Mouse (Mus musculus) myocyte (in vitro differentiated cells): ENCODE measurements around the gene Nipbl. TPM values are rescaled to one million over a fixed set of nuclear protein-coding genes. Genes with fewer than 3 reads are reported as not detected.

ENCODE experiments used
- H3K27me3 ChIP-seq: one replicate; pipeline ENCODE4 v1.6.1; 2011; ENCODE audit not compliant: control insufficient read depth, insufficient read depth, insufficient read length
- H3K36me3 ChIP-seq: one replicate; pipeline ENCODE4 v1.6.1; 2011; ENCODE audit not compliant: control insufficient read depth, insufficient read depth
- H3K4me2 ChIP-seq: one replicate; pipeline ENCODE4 v1.6.1; 2011; ENCODE audit warnings: low read depth, control low read depth
- H3K4me3 ChIP-seq: one replicate; pipeline ENCODE4 v1.5.1; 2011; ENCODE audit warnings: mild to moderate bottlenecking, control low read depth, moderate library complexity
- H3K79me2 ChIP-seq: one replicate; pipeline ENCODE4 v1.6.1; 2011; ENCODE audit not compliant: control insufficient read depth, insufficient read depth
- H3ac ChIP-seq: one replicate; pipeline ENCODE4 v1.6.1; 2011; ENCODE audit not compliant: control insufficient read depth, insufficient read length
- CEBPB ChIP-seq: IDR thresholded peaks from 2 replicates; pipeline ENCODE4 v1.6.1; 2011; ENCODE audit warnings: mild to moderate bottlenecking, moderate library complexity; ENCODE audit not compliant: poor library complexity, insufficient read depth, severe bottlenecking
- E2F4 ChIP-seq: IDR thresholded peaks from one replicate; pipeline ENCODE4 v1.6.1; 2011; ENCODE audit warnings: mild to moderate bottlenecking, control low read depth, moderate library complexity; ENCODE audit not compliant: insufficient read depth
- MAX ChIP-seq: IDR thresholded peaks from one replicate; pipeline ENCODE4 v1.6.1; 2011; ENCODE audit warnings: low read depth, mild to moderate bottlenecking, control low read depth
- MYOD1 ChIP-seq, 3 experiments: IDR thresholded peaks; one replicate each; pipeline ENCODE4 v1.6.1; 2011; ENCODE audit warnings: control low read depth in 2 of 3, low read depth in 2 of 3, mild to moderate bottlenecking in 2 of 3, moderate library complexity in 1 of 3; ENCODE audit not compliant: insufficient read length in 2 of 3, control insufficient read depth in 1 of 3
- MYOG ChIP-seq, 3 experiments: IDR thresholded peaks; one replicate each; pipeline ENCODE4 v1.6.1; 2011; ENCODE audit warnings: control low read depth in 2 of 3, low read depth in 2 of 3, mild to moderate bottlenecking in 2 of 3; ENCODE audit not compliant: insufficient read length in 2 of 3, control insufficient read depth in 1 of 3, insufficient read depth in 1 of 3
- POLR2A ChIP-seq: IDR thresholded peaks from one replicate; pipeline ENCODE4 v1.6.1; 2011; ENCODE audit warnings: low read depth, mild to moderate bottlenecking, control low read depth, moderate library complexity; ENCODE audit not compliant: insufficient read length
- POLR2AphosphoS2 ChIP-seq: IDR thresholded peaks from one replicate; pipeline ENCODE4 v1.6.1; 2011; ENCODE audit warnings: low read depth, control low read depth; ENCODE audit not compliant: insufficient read length
- REST ChIP-seq: IDR thresholded peaks from one replicate; pipeline ENCODE4 v1.6.1; 2011; ENCODE audit warnings: mild to moderate bottlenecking, control low read depth, moderate library complexity; ENCODE audit not compliant: insufficient read depth, insufficient read length
- SRF ChIP-seq: IDR thresholded peaks from one replicate; pipeline ENCODE4 v1.6.1; 2011; ENCODE audit warnings: low read depth; ENCODE audit not compliant: control insufficient read depth, insufficient read length
- TCF12 ChIP-seq: IDR thresholded peaks from one replicate; pipeline ENCODE4 v1.6.1; 2011; ENCODE audit warnings: mild to moderate bottlenecking, control low read depth; ENCODE audit not compliant: poor library complexity, insufficient read depth, severe bottlenecking
- TCF3 ChIP-seq: IDR thresholded peaks from one replicate; pipeline ENCODE4 v1.6.1; 2011; ENCODE audit warnings: low read depth, control low read depth; ENCODE audit not compliant: insufficient read length
- USF1 ChIP-seq: IDR thresholded peaks from one replicate; pipeline ENCODE4 v1.6.1; 2011; ENCODE audit warnings: low read depth, mild to moderate bottlenecking, control low read depth, moderate library complexity
- polyA plus RNA-seq: library from polyadenylated mRNA; unstranded; fragments of >200 nt; fragmentation: generic; extraction: Trizol; gene quantifications from one replicate; pipeline ENCODE4 v1.2.1, GENCODE M21; 2012; ENCODE audit warnings: missing spikeins

The Nipbl gene
- polyA plus RNA-seq, 1 experiment: 6.5 TPM

- Histone ChIP-seq H3K4me3 (no peak overlapping the region), H3K27me3 (no peaks in the 10 kb centered on the region), H3ac (no peak overlapping the region), H3K4me2 (no peak overlapping the region), H3K36me3 (no peaks in the 10 kb centered on the region), H3K79me2 (peaks cover 92% of the 10 kb centered on the region)
- TF ChIP-seq SRF: no peak
- TF ChIP-seq USF1: no peak
- no peak for TF ChIP-seq MYOD1 (IDR thresholded peaks at IDR 0.05; ENCODE audit: control insufficient read depth in 1 of 3, insufficient read length in 2 of 3, low read depth in 2 of 3)
- no peak for TF ChIP-seq E2F4
- TF ChIP-seq TCF12: no peak
- no peak for TF ChIP-seq POLR2A
- no peak for TF ChIP-seq MYOG (IDR thresholded peaks at IDR 0.05; ENCODE audit: control insufficient read depth in 1 of 3, insufficient read depth in 1 of 3, insufficient read length in 2 of 3, low read depth in 2 of 3)
- no peak for TF ChIP-seq MAX
- TF ChIP-seq TCF3: no peak
- TF ChIP-seq CEBPB: no peak
- no peak for TF ChIP-seq POLR2AphosphoS2
- TF ChIP-seq REST: no peak
Measured at GRCm38 (mm10) chr15:8382213-8382612, 62.0 kb downstream of the Nipbl start.

- Histone ChIP-seq H3K4me2 (no peak overlapping the region), H3K4me3 (no peak overlapping the region), H3K27me3 (no peaks in the 10 kb centered on the region), H3K36me3 (peaks cover 14% of the 10 kb centered on the region), H3K79me2 (peaks cover 58% of the 10 kb centered on the region), H3ac (no peak overlapping the region)
- TF ChIP-seq TCF12: no peak
- no peak for TF ChIP-seq SRF
Measured at GRCm38 (mm10) chr15:8375657-8376056, 68.6 kb downstream of the Nipbl start.

- H3K4me3 ChIP-seq: no peak overlapping the region
- no peak overlapping the region for H3K4me2 ChIP-seq
- TF ChIP-seq CEBPB: no peak
- no peak for TF ChIP-seq POLR2AphosphoS2
- TF ChIP-seq TCF12: no peak
- no peak for TF ChIP-seq SRF
- no peak for TF ChIP-seq USF1
- no peak for TF ChIP-seq E2F4
- no peak for TF ChIP-seq MYOD1 (IDR thresholded peaks at IDR 0.05; ENCODE audit: control insufficient read depth in 1 of 3, insufficient read length in 2 of 3, low read depth in 2 of 3)
- no peak for TF ChIP-seq MAX
- no peak for TF ChIP-seq REST
- peaks cover 23% of the 10 kb centered on the region for H3K36me3 ChIP-seq
- peaks cover 49% of the 10 kb centered on the region for H3K79me2 ChIP-seq
- no peak overlapping the region for H3ac ChIP-seq
- no peaks in the 10 kb centered on the region for H3K27me3 ChIP-seq
Measured at GRCm38 (mm10) chr15:8374724-8375123, 69.5 kb downstream of the Nipbl start.

- no peak for TF ChIP-seq MYOD1 (IDR thresholded peaks at IDR 0.05; ENCODE audit: control insufficient read depth in 1 of 3, insufficient read length in 2 of 3, low read depth in 2 of 3)
- no peak for TF ChIP-seq MAX
- no peak for TF ChIP-seq USF1
- TF ChIP-seq POLR2A: no peak
- no peak for TF ChIP-seq REST
- TF ChIP-seq MYOG (IDR thresholded peaks at IDR 0.05; ENCODE audit: control insufficient read depth in 1 of 3, insufficient read depth in 1 of 3, insufficient read length in 2 of 3, low read depth in 2 of 3): no peak
- TF ChIP-seq CEBPB: no peak
- TF ChIP-seq TCF12: no peak
- no peak for TF ChIP-seq E2F4
- no peak for TF ChIP-seq POLR2AphosphoS2
- no peak for TF ChIP-seq SRF
- TF ChIP-seq TCF3: no peak
- Histone ChIP-seq H3K79me2 (no peaks in the 10 kb centered on the region), H3K36me3 (peaks cover 34% of the 10 kb centered on the region), H3ac (no peak overlapping the region), H3K27me3 (no peaks in the 10 kb centered on the region), H3K4me2 (no peak overlapping the region), H3K4me3 (no peak overlapping the region)
Measured at GRCm38 (mm10) chr15:8347104-8347773, 97.0 kb downstream of the Nipbl start.

GRCm38 (mm10) chr15:8340596-8340995 lies 103.7 kb downstream of the Nipbl start:
- no peaks in the 10 kb centered on the region for H3K79me2 ChIP-seq

More at GRCm38 (mm10) chr15:8340596-8340995, 103.7 kb downstream of the Nipbl start:
- Histone ChIP-seq H3K27me3 (no peaks in the 10 kb centered on the region), H3ac (no peak overlapping the region), H3K36me3 (peaks cover 53% of the 10 kb centered on the region), H3K4me3 (no peak overlapping the region), H3K4me2 (no peak overlapping the region)
- TF ChIP-seq TCF3 (no peak), POLR2A (no peak), MYOG (IDR thresholded peaks at IDR 0.05; ENCODE audit: control insufficient read depth in 1 of 3, insufficient read depth in 1 of 3, insufficient read length in 2 of 3, low read depth in 2 of 3) (no peak), REST (no peak), CEBPB (no peak), TCF12 (no peak), E2F4 (no peak), MYOD1 (IDR thresholded peaks at IDR 0.05; ENCODE audit: control insufficient read depth in 1 of 3, insufficient read length in 2 of 3, low read depth in 2 of 3) (no peak), SRF (no peak), USF1 (no peak), POLR2AphosphoS2 (no peak), MAX (no peak)
